In genomic region chr8:126919255-126919654, GRCm38 (mm10) we compare ENCODE assay signal across 9 mouse cellular contexts. TPM values are rescaled to one million over a fixed set of nuclear protein-coding genes. Genes with fewer than 3 reads are reported as not detected.
DNase-seq lines count a peak whose midpoint lies in the region; ATAC-seq and TF ChIP-seq lines count a peak whose summit lies in the region.
"Had no signal": no experiment of that assay in that cellular context is flagged by ENCODE, and none has a peak within 500 bp of the region (broad histone marks: within the 10 kb centered on the region; RNA-seq: fewer than 3 reads in every experiment).

No protein-coding gene starts in this region.

- no peak overlapping the region for H3K4me3 ChIP-seq in heart, embryonic 14.5 days (ENCODE audit: control insufficient read depth in 1 of 2, insufficient read depth in 1 of 2, low read depth in 1 of 2, low read length in 2 of 2)

- 55% methylated on average over 2 of the region's 2 CpGs for WGBS in heart, embryonic 14.5 days

- TF ChIP-seq CTCF in Patski (IDR thresholded peaks at IDR 0.05): no peak

- peak overlapping the region; percentile 25 to 63; a peak in 2 of 4 replicates for H3K27ac ChIP-seq in heart, embryonic 14.5 days (replicated peaks in 1 of 2; ENCODE audit: control insufficient read depth in 1 of 2, insufficient read depth in 1 of 2, low read depth in 2 of 2, low read length in 2 of 2)

- POLR2A ChIA-PET in Patski (lab: Charles Lee): interaction anchor here (0.8 to 1.3 kb wide), 2 partner anchors 67 to 253 kb away, joined by 3 to 4 read pairs; no protein-coding TSS in a partner anchor

- no peaks in the 10 kb centered on the region for H3K27me3 ChIP-seq in Patski
- H3K27me3 ChIP-seq in heart, embryonic 14.5 days (ENCODE audit: control insufficient read depth, insufficient read depth, low read length): no peaks in the 10 kb centered on the region

- H3K4me2 ChIP-seq in heart, embryonic 14.5 days (ENCODE audit: low read length): no peak overlapping the region

- peaks cover 24 to 29% of the 10 kb centered on the region in 2 experiments for H3K4me1 ChIP-seq in heart, embryonic 14.5 days (ENCODE audit: control insufficient read depth in 2 of 2, insufficient read depth in 2 of 2, low read length in 2 of 2)

- H3K9ac ChIP-seq in heart, embryonic 14.5 days (ENCODE audit: low read length): no peak overlapping the region

- peak; percentile 54 for DNase-seq in kidney, adult 11 months
- DNase-seq in kidney, adult 18-20 months: no peak
- DNase-seq in Patski (ENCODE audit: low read depth, low spot score): peak; percentile 92
- DNase-seq in kidney, postnatal 36 days: peak; percentile 46 to 51
- DNase-seq in layer of hippocampus, adult 11-12 months (ENCODE audit: low spot score): no peak
- no peak for DNase-seq in embryo, embryonic 11 days
- DNase-seq in left cerebral cortex, adult 9 months (ENCODE audit: low spot score in 2 of 2): no peak
- DNase-seq: left cerebral cortex, postnatal 4 days had no signal

- CTCF ChIA-PET in Patski (lab: Charles Lee): interaction anchor here (1.1 to 2.0 kb wide), 4 partner anchors 56 to 72 kb away, joined by 3 to 4 read pairs (median 4); no protein-coding TSS in a partner anchor

- no peaks in the 10 kb centered on the region for H3K9me3 ChIP-seq in heart, embryonic 14.5 days (ENCODE audit: control insufficient read depth, low read length)

- in situ Hi-C loops in Patski (cut with MboI; ENCODE audit: low pct_unique_long_range_greater_than_20kb): loop anchor here (5.0 kb wide), 1 partner anchor 37 kb away; no protein-coding TSS in a partner anchor

- H3K36me3 ChIP-seq in heart, embryonic 14.5 days (ENCODE audit: control insufficient read depth, insufficient read depth, low read length): no peaks in the 10 kb centered on the region

- peak; percentile 85 for ATAC-seq in Patski
- ATAC-seq in heart, embryonic 14.5 days (ENCODE audit: insufficient number of reproducible peaks, insufficient read depth, low FRiP score, low read depth): no peak

RNA-seq across cellular contexts. Expression of gene Tomm20, which starts 26.4 kb away (rescaled TPM):
- polyA plus RNA-seq in Patski (2021): 316 TPM
- 197 and 200 TPM in 2 replicates for polyA plus RNA-seq in heart, embryonic 14.5 days (2014; fragmentation: Nextera tagmentation; extraction: Ambion mirVana)

RNA-seq across cellular contexts. Expression of gene Rbm34, which starts 51.6 kb away (rescaled TPM):
- 26.7 TPM for polyA plus RNA-seq in Patski (2021)
- 10.7 and 11.7 TPM in 2 replicates for polyA plus RNA-seq in heart, embryonic 14.5 days (2014; fragmentation: Nextera tagmentation; extraction: Ambion mirVana)

Comparison
In these comparisons a context has a peak if more than half of its experiments do, and no peak if none do; other contexts are left out.
1. DNase-seq: peak in kidney, adult 11 months (single experiment), Patski (single experiment) and kidney, postnatal 36 days (2 of 2); none in kidney, adult 18-20 months (single experiment), layer of hippocampus, adult 11-12 months (single experiment), embryo, embryonic 11 days (single experiment) and left cerebral cortex, adult 9 months (0 of 2).